Mouse (Mus musculus) adrenal gland, postnatal 4 days (tissue): ENCODE measurements around the gene Mast4. TPM values are rescaled to one million over a fixed set of nuclear protein-coding genes. Genes with fewer than 3 reads are reported as not detected.
"Not testable (repeated sequence)": the region's sequence is repeated elsewhere in the genome, so short reads cannot be mapped to it uniquely, and the experiment has no call there.

Source experiments
- DNase-seq, 2 experiments: peaks; one replicate each; pipeline ENCODE4 v3.0.0; 2021 to 2022; ENCODE audit warnings: low spot score in 2 of 2, mixed read lengths in 2 of 2
- total RNA-seq, 2 experiments: library from RNA; stranded (reverse); gene quantifications; 2 replicates each; pipeline ENCODE4 v1.2.3; 2021

Gene Mast4
- total RNA-seq, 2 experiments from 2014 or later = 75.3 to 80.7 TPM

DNA sequence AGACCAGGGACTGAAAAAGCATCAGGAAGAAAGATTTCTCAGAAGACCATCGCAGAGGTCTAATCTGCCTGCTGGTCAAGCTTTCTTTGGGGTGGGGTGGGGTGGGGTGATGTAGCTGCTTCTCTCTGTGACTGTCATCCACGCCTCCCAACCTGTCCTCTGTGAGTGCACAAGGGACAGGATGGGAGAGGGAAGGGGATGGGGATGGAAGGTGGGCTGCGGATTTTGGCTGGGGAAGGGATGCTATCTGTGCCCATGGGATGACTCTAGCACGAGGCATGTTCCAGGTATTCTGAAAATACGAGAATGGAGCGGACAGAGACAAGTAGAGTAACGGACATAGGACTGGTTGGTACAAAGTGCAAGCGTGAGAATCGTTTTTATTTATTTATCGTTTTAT, 572.1 kb downstream of the Mast4 start:
- DNase-seq = no peak

DNA sequence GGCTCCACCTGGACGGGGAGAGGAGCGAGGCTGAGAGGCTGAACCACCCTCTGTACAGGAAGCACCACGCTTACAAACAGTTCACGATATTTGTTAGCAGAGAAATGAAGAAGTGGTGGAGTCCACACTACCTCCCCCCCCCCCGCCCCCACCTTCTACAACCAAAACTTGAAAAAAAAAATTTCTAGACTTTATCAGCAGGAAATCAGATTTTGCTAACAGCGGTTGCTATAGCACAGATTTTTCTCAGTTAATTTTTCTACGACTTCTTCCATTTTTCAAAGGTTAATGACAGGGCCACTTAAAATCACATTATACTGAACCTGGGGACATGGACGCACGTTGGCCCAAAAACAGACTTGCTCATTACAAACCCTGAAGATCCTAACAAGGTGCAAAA, 572.9 kb downstream of the Mast4 start:
- DNase-seq = no peak

DNA sequence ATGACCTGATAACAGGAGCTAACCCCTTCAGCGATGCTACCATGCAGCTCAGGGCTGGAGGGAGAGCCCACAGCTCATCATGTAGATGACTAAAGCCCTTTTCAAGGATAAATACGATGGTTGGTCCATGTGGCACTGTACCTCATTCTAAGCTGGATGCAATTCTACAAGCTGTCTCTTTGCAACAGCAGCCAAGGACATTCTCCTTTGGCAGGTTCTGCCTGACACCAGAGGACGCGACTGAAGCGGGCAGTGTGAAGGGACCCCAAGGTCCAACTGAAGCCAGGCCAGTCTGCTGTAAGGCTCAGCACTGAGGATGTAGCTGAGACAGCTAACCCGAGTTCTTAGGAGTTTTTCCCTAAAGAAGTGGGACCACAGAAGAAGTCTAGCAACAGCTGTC, 576.3 kb downstream of the Mast4 start:
- DNase-seq = no peak

- DNase-seq = peak in 1 of 2 experiments; percentile 28
Observed at GRCm38 (mm10) chr13:102756071-102756470, 578.2 kb downstream of the Mast4 start.

DNA sequence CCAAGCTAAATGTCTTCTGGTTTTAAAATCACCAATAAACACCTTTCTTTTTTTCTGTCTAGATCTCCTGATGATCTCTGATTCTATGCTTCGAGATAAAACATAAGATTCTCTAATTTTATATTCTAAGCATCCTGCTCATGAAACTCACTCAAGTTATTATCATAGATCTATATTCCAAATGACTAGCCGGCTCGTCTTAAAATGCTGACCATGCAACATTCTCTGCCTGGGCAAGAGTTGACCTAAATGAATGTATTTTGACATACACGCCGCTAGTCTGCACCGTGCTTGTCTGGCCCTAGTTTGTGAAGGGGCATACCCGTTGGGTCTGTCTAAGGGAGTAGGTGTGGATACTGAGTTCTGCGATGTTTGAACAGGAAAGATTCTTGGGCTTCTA, 579.2 kb downstream of the Mast4 start:
- DNase-seq = no peak

DNA sequence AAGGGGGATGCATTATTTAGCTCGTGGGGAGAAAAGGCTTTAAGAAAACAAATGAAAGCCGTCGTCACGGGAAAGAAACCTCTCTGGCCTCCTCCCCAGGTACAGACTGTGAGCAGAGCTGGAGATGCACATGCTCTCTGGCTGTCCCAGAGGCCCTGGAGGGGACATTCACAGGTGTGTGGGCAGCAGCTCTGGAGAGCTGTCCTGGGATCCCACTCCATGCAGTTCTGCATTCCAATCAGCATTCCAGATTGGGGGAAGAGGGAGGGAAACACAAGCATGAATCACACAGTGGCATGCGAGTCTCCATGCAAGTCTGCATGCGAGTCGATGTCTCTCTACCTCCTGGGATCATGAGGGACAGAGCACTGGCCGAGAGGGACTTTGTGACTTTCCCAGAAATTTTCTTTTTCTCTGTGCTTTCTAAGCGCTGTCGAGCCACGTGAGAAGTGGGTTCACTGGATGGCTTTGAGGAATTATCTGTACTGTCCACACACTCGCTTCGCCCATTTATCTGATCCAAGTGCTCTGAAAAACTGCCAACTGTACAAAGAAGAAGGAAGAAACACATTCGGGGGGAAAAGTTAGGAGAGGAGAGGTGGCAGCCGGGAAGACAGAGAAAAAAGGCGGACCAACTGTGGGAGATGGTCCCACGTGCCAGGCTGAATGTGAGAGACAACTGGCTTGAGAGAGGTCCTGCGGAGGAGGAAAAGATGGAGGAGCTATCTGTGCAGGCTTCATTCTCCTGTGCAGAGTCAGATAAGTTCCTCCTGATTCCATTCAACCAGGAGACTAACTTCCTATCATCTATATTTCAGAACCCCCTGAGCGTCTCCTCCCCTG, 580.4 kb downstream of the Mast4 start:
- no peak for DNase-seq

DNA sequence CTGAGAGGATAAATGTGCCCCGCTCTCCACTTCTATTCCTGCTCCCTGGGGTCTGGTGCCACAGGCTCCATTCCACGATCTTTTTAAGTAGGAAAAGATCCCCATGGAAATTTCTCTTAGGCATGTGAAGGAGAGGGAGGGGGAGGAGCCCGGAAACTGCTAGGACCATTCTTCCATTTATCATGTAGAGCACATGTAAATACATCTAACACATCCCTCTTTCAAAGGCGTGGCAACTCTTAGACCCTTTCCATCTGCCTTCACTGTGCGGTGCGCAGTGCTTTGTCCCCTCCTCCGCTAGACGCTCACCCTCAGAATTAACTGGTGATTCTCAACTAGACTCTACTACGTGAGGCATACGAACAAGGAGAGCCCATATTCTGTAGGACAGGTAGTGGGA, 584.4 kb downstream of the Mast4 start:
- no peak for DNase-seq

DNA sequence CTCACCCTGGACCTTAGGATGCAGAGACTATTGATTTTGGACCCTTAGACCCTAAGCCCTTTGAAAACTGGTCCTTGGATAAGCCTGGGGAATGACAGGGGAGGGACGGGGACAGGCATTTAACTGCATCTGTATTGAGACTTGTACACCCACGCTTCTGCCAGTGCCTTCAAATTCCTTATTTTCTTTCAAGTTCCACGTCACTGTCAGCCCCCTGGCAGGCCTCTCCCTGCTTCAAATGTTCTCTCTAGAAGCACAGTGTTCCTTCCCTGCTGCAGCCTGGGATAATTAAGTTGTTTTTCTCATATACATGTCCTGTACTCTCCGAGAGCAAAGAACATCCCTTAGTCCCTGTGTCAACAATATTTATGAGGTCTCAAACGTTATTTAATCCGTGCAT, 585.1 kb downstream of the Mast4 start:
- DNase-seq = no peak

DNA sequence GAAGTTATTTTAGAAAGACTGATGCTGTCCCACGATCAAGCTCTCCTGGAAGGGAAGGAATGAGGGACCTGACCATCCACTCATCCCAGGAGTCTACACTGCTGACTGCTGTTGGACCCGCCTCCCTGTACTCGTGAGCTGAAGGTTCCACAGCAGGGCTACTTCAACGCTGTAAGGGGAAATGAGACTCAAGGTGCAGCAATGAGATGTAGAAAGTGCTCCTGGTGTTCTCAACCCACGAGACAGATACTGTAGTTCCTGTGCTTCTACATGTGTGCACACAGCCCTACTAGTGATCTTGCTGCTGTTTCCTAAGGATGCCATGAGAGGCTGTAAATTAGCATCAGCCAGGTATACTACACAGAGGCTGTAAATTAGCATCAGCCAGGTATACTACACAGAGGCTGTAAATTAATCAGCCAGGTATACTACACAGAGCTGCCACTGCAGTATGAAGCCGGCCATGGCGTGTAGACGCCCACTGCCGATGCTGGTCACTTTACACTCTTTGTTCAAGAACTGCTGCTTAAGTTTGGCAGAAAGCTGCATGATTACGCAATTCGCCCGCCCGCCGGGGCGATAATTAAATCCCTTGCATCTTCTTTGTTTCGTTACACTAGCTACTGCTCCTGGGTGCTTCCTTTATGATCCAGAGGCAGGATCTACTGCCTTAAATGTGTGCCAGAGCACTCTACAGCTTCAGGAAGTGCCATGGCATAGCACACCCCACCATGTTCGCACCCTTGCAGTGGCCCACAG, 587.3 kb downstream of the Mast4 start:
- no peak for DNase-seq

GRCm38 (mm10) chr13:102745626-102746342, 588.5 kb downstream of the Mast4 start:
- DNase-seq = no peak

- DNase-seq = no peak
Observed at GRCm38 (mm10) chr13:102745270-102745600, 589.1 kb downstream of the Mast4 start.

GRCm38 (mm10) chr13:102744481-102745269, 589.6 kb downstream of the Mast4 start:
- no peak for DNase-seq

GRCm38 (mm10) chr13:102739720-102740535, 594.4 kb downstream of the Mast4 start:
- no peak for DNase-seq

DNA sequence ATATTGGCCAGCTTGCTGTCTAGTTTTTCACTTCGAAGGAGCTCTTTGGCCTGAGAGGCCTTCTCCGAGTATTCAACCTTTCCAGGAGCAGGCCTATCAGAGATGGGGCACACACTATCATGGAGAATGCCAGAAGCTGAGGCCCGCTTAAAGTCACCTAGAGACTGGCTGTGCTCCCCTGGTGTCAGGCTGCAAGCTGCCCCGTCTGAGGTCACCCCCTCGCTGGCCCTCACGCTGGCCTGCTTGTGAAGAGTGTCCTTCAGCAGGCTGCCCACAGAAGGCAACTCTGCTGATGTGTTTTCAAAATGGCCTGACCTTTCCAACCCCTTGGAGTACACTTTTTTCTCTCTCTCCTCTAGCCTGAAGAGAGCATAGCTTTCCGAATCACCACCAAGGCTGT, 596.5 kb downstream of the Mast4 start:
- DNase-seq = no peak

GRCm38 (mm10) chr13:102733063-102733462, 601.2 kb downstream of the Mast4 start:
- DNase-seq = no peak

GRCm38 (mm10) chr13:102728951-102729350, 605.3 kb downstream of the Mast4 start:
- not testable (repeated sequence) for DNase-seq

- DNase-seq = no peak
Observed at GRCm38 (mm10) chr13:102728035-102728434, 606.3 kb downstream of the Mast4 start.

DNA sequence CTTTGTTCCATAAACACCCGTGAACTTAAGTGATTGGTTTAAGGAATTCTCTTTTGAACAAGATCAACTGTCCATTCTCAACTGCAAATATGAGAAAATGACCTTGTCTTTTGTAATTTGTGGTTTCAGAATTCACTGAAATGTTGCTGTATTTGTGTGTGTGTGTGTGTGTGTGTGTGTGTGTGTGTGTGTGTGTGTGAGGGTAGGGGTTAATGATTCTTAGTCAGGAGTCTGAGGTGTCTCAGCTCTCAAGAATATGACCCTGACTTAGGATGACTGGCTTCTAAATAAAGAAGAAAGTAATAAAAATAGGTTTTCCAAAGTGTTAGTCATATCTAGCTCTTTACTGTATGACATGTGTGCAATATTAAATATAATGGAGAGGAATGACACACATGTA, 607.4 kb downstream of the Mast4 start:
- DNase-seq = no peak

DNA sequence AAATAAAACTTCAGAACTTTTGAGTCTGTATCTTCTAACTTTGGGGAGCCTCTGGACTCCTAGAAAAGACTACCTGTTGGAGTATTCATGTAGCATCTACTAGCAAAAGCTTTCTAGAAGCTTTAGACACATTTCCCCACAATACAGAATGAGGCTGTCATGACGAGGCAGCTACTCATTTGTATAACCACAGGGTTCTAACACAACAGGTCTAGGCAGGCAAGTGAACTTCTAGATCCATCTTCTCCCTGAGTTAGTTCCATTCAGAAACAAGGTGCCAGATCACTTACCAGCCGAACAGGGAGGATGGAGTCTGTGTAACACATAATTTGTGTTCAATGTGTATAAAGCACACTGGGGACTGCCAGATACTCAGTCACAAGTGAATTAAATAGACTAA, 608.4 kb downstream of the Mast4 start:
- DNase-seq = no peak

DNA sequence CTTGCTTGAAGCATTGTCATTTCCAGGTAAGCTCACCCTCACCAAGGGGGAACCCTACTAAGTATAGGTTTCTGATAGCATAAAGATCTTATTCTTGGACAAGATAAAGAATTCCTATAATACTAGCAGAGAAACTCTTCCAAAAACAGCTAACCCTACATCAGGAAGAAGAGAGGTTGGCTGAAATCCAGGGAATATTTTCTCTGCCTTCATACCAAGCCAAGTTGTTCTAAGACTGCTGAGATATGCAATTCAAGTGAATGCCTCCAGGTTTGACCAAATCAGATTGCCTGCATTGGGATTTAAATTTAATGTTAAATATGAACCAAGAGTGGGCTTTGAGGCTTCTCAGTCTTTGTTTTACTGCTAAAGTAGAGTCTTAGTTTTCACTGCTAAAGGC, 608.9 kb downstream of the Mast4 start:
- DNase-seq = no peak
